In the genomic region with DNA sequence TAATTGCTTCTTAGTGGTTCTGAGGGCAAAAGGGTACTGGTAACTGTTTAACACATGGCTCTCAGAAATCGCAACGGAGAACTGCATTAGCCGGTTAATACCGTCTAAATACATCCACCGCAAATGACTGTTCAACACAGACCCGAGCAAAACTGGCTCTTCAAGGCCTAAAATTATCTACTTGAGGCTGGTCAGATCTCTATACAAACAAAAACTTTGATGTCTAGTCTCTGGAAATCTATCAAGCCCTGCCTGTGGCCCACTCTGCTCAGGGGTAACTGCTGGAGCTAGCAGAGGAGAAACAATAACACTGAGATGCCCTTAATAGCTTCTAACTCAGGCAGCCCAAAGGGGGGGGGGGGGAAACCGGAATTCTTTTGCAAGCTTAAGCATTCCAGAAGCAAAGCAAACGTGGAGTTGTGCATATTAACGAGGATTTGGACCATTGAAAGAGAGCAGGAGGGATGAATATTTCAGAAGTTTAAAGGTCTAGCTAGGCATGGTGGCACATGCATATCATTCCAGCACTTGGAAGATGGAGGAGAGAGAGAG, we compare ENCODE assay signal across 15 mouse cellular contexts. TPM values are rescaled to one million over a fixed set of nuclear protein-coding genes. Genes with fewer than 3 reads are reported as not detected.
A peak's percentile ranks its signal among the peaks of the same experiment; 100 is the strongest.
DNase-seq lines count a peak whose midpoint lies in the region; ATAC-seq and TF ChIP-seq lines count a peak whose summit lies in the region.
"Had no signal": no experiment of that assay in that cellular context is flagged by ENCODE, and none has a peak within 500 bp of the region (broad histone marks: within the 10 kb centered on the region; RNA-seq: fewer than 3 reads in every experiment).

No protein-coding gene starts in this region.

- ATAC-seq in hindbrain, embryonic 13.5 days (ENCODE audit: low FRiP score) = no peak
- peak; percentile 70 for ATAC-seq in forebrain, embryonic 12.5 days (ENCODE audit: low FRiP score)
- ATAC-seq: intestine, embryonic 15.5 days had no signal

- H3K36me3 ChIP-seq in hindbrain, embryonic 10.5 days = no peaks in the 10 kb centered on the region
- no peaks in the 10 kb centered on the region for H3K36me3 ChIP-seq in hindbrain, embryonic 13.5 days
- no peaks in the 10 kb centered on the region for H3K36me3 ChIP-seq in forebrain, embryonic 12.5 days (replicated peaks)
- H3K36me3 ChIP-seq: heart, embryonic 15.5 days; intestine, embryonic 15.5 days; liver, embryonic 15.5 days had no signal

- no peaks in the 10 kb centered on the region for H3K27me3 ChIP-seq in hindbrain, embryonic 10.5 days (ENCODE audit: insufficient read depth, poor library complexity, severe bottlenecking)
- no peaks in the 10 kb centered on the region for H3K27me3 ChIP-seq in hindbrain, embryonic 13.5 days
- no peaks in the 10 kb centered on the region for H3K27me3 ChIP-seq in forebrain, embryonic 12.5 days
- H3K27me3 ChIP-seq: heart, embryonic 15.5 days; intestine, embryonic 15.5 days; liver, embryonic 15.5 days had no signal

- H3K4me1 ChIP-seq in hindbrain, embryonic 10.5 days (replicated peaks) = peaks cover 26% of the 10 kb centered on the region
- peaks cover 10% of the 10 kb centered on the region for H3K4me1 ChIP-seq in hindbrain, embryonic 13.5 days (replicated peaks)
- peaks cover 24% of the 10 kb centered on the region for H3K4me1 ChIP-seq in forebrain, embryonic 12.5 days

- DNase-seq in hindbrain, embryonic 10.5 days (ENCODE audit: low spot score) = peak; percentile 50
- peak; percentile 79 for DNase-seq in brain, embryonic 14.5 days (ENCODE audit: low read depth)
- DNase-seq in kidney, postnatal 25 days = peak; percentile 38 to 41
- no peak for DNase-seq in cerebellum, adult 9-11 months
- DNase-seq in cerebellum, adult 18-20 months = no peak
- DNase-seq in layer of hippocampus, postnatal 25 days (ENCODE audit: extremely low spot score in 1 of 2, low spot score in 1 of 2) = no peak
- DNase-seq: adrenal gland, postnatal 10 days; B cell, adult 2 months; cerebellum, adult 11 months had no signal

- TF ChIP-seq CTCF in brain, embryonic 14.5 days (IDR thresholded peaks at IDR 0.05; ENCODE audit: borderline replicate concordance, extremely low read depth, insufficient read depth, insufficient read length) = no peak

- no peak overlapping the region for H3K4me2 ChIP-seq in hindbrain, embryonic 13.5 days
- 0 out of 2 replicates have a peak overlapping the region, but pooled peaks have one; percentile 17 for H3K4me2 ChIP-seq in forebrain, embryonic 12.5 days
- H3K4me2 ChIP-seq: heart, embryonic 15.5 days; intestine, embryonic 15.5 days; liver, embryonic 15.5 days had no signal

- 33% methylated on average over 9 of the region's 9 CpGs for WGBS in hindbrain, embryonic 10.5 days
- WGBS in hindbrain, embryonic 13.5 days = 18% methylated on average over 9 of the region's 9 CpGs
- 7% methylated on average over 9 of the region's 9 CpGs for WGBS in forebrain, embryonic 12.5 days

- no peak for TF ChIP-seq POLR2A in brain, embryonic 14.5 days (IDR thresholded peaks at IDR 0.05; ENCODE audit: borderline replicate concordance, extremely low read depth, insufficient read depth, insufficient read length, poor library complexity, severe bottlenecking)

- H3K9ac ChIP-seq in hindbrain, embryonic 13.5 days = no peak overlapping the region
- no peak overlapping the region; the same call in 1 of the 2 replicates for H3K9ac ChIP-seq in forebrain, embryonic 12.5 days
- H3K9ac ChIP-seq: heart, embryonic 15.5 days; intestine, embryonic 15.5 days; liver, embryonic 15.5 days had no signal

- no peaks in the 10 kb centered on the region for H3K9me3 ChIP-seq in hindbrain, embryonic 10.5 days
- no peaks in the 10 kb centered on the region for H3K9me3 ChIP-seq in hindbrain, embryonic 13.5 days
- H3K9me3 ChIP-seq in forebrain, embryonic 12.5 days = no peaks in the 10 kb centered on the region
- H3K9me3 ChIP-seq: intestine, embryonic 15.5 days; liver, embryonic 15.5 days had no signal

- no peak overlapping the region for H3K4me3 ChIP-seq in hindbrain, embryonic 10.5 days
- no peak overlapping the region for H3K4me3 ChIP-seq in hindbrain, embryonic 13.5 days
- H3K4me3 ChIP-seq in forebrain, embryonic 12.5 days (replicated peaks) = no peak overlapping the region
- H3K4me3 ChIP-seq: heart, embryonic 15.5 days; intestine, embryonic 15.5 days; liver, embryonic 15.5 days had no signal

- peak overlapping the region; percentile 64 for H3K27ac ChIP-seq in hindbrain, embryonic 10.5 days
- H3K27ac ChIP-seq in hindbrain, embryonic 13.5 days = no peak overlapping the region
- peak overlapping the region; percentile 61; the same call in 1 of the 2 replicates for H3K27ac ChIP-seq in forebrain, embryonic 12.5 days
- H3K27ac ChIP-seq: heart, embryonic 15.5 days; intestine, embryonic 15.5 days; liver, embryonic 15.5 days had no signal

RNA-seq across cellular contexts. Expression of a gene that starts 26.8 kb away (rescaled TPM):
- polyA plus RNA-seq in hindbrain, embryonic 10.5 days (2016; fragmentation: Nextera tagmentation; extraction: Ambion mirVana) = 17.6 and 18.5 TPM in 2 replicates
- polyA plus RNA-seq in hindbrain, embryonic 13.5 days (2015; fragmentation: Nextera tagmentation; extraction: Ambion mirVana) = 28.3 and 28.8 TPM in 2 replicates
- polyA plus RNA-seq in brain, embryonic 14.5 days (2012; rRNA removed) = 45.6 and 51.9 TPM in 2 replicates
- 22.3 and 26.6 TPM in 2 replicates for polyA plus RNA-seq in forebrain, embryonic 12.5 days (2016; fragmentation: Nextera tagmentation; extraction: Ambion mirVana)
- 10 to 100 TPM; 31.2 to 35.8 TPM for total RNA-seq in layer of hippocampus, postnatal 25 days (2021)

RNA-seq across cellular contexts. Expression of a gene that starts 27.3 kb away (rescaled TPM):
- 138 and 157 TPM in 2 replicates for polyA plus RNA-seq in hindbrain, embryonic 10.5 days (2016; fragmentation: Nextera tagmentation; extraction: Ambion mirVana)
- 102 TPM in 2 replicates for polyA plus RNA-seq in hindbrain, embryonic 13.5 days (2015; fragmentation: Nextera tagmentation; extraction: Ambion mirVana)
- polyA plus RNA-seq in brain, embryonic 14.5 days (2012; rRNA removed) = 83.6 and 99.0 TPM in 2 replicates
- polyA plus RNA-seq in forebrain, embryonic 12.5 days (2016; fragmentation: Nextera tagmentation; extraction: Ambion mirVana) = 157 and 167 TPM in 2 replicates
- 100 to 1,000 TPM in 1 of 2 experiments, 10 to 100 TPM in 1; 93.9 to 105 TPM for total RNA-seq in layer of hippocampus, postnatal 25 days (2021)

RNA-seq across cellular contexts. Expression of a gene that starts 57.7 kb away (rescaled TPM):
- not detected in 2 replicates for polyA plus RNA-seq in hindbrain, embryonic 10.5 days (2016; fragmentation: Nextera tagmentation; extraction: Ambion mirVana)
- polyA plus RNA-seq in hindbrain, embryonic 13.5 days (2015; fragmentation: Nextera tagmentation; extraction: Ambion mirVana) = not detected in 2 replicates
- not detected in 2 replicates for polyA plus RNA-seq in brain, embryonic 14.5 days (2012; rRNA removed)
- polyA plus RNA-seq in forebrain, embryonic 12.5 days (2016; fragmentation: Nextera tagmentation; extraction: Ambion mirVana) = not detected in 2 replicates
- total RNA-seq in layer of hippocampus, postnatal 25 days (2021) = not detected
- total RNA-seq: adrenal gland, postnatal 10 days had no signal
- polyA plus RNA-seq: heart, embryonic 15.5 days; urinary bladder, adult 2 months had no signal

Comparison
In these comparisons a context has a peak if more than half of its experiments do, and no peak if none do; other contexts are left out.
1. DNase-seq: peak in hindbrain, embryonic 10.5 days (single experiment), brain, embryonic 14.5 days (single experiment) and kidney, postnatal 25 days (2 of 2); none in cerebellum, adult 9-11 months (single experiment), cerebellum, adult 18-20 months (0 of 2) and layer of hippocampus, postnatal 25 days (0 of 2).